Mouse (Mus musculus): ENCODE data around the gene P2ry1. TPM values are rescaled to one million over a fixed set of nuclear protein-coding genes. Genes with fewer than 3 reads are reported as not detected.

The P2ry1 gene
- polyA plus RNA-seq, 1 experiment: 1.4 TPM

GRCm38 (mm10) chr3:61049976-61050672 is 47.5 kb downstream of the P2ry1 start:
- Histone ChIP-seq H3K36me3 (ENCODE audit: control insufficient read depth, insufficient read depth, low read length, poor library complexity, severe bottlenecking) (no peaks in the 10 kb centered on the region), H3K27me3 (ENCODE audit: control insufficient read depth, insufficient read depth, low read length, poor library complexity, severe bottlenecking) (no peaks in the 10 kb centered on the region), H3K27ac (ENCODE audit: insufficient read depth, low read length) (no peak overlapping the region), H3K4me3 (ENCODE audit: low read depth, low read length) (no peak overlapping the region), H3K9me3 (replicated peaks; ENCODE audit: control insufficient read depth, insufficient read depth, low read length, poor library complexity, severe bottlenecking) (no peaks in the 10 kb centered on the region), H3K9ac (ENCODE audit: low read depth, poor library complexity, severe bottlenecking) (no peak overlapping the region), H3K4me1 (ENCODE audit: control insufficient read depth, insufficient read depth, low read length) (no peaks in the 10 kb centered on the region)
- TF ChIP-seq POLR2A (IDR thresholded peaks at IDR 0.05; ENCODE audit: insufficient read depth, low read length): no peak
- TF ChIP-seq CTCF (IDR thresholded peaks at IDR 0.05; ENCODE audit: low read depth, low read length): no peak
- TF ChIP-seq EP300 (IDR thresholded peaks at IDR 0.05; ENCODE audit: insufficient read depth, low read depth, low read length): no peak
